Mouse (Mus musculus) left cerebral cortex, adult 2 months (tissue): ENCODE data around the gene Gstm2. TPM values are rescaled to one million over a fixed set of nuclear protein-coding genes. Genes with fewer than 3 reads are reported as not detected.
"Not testable (repeated sequence)": the region's sequence is repeated elsewhere in the genome, so short reads cannot be mapped to it uniquely, and the experiment has no call there.

ENCODE experiments used
- DNase-seq, 2 experiments: peaks; one replicate each; pipeline ENCODE4 v3.0.0; 2021 to 2022; ENCODE audit warnings: low spot score in 2 of 2, mixed read lengths in 1 of 2; ENCODE audit errors: extremely low spot score in 1 of 2
- H3K27ac ChIP-seq: fragments of 200-600 bp; 2 replicates; pipeline ENCODE4 v1.8.1; 2022
- H3K4me3 ChIP-seq: fragments of 200-600 bp; 2 replicates; pipeline ENCODE4 v1.8.1; 2022
- CTCF ChIP-seq: fragments of 200-600 bp; IDR thresholded peaks from 2 replicates; pipeline ENCODE4 v1.8.1; 2022; ENCODE audit warnings: antibody characterized with exemption, mild to moderate bottlenecking, moderate library complexity
- intact Hi-C: fragments of 180-260 bp; cut with DNase I; formaldehyde crosslinking; loops from one replicate; pipeline ENCODE4 v1.15.1; 2025
- total RNA-seq, 2 experiments: library from RNA; stranded (reverse); gene quantifications; 2 replicates each; pipeline ENCODE4 v1.2.3; 2021

The Gstm2 gene
- total RNA-seq, 2 experiments from 2014 or later, result 2.0 to 4.6 TPM

- no peak overlapping the region for H3K27ac ChIP-seq
- no peak for TF ChIP-seq CTCF
- intact Hi-C loops, result no loop called here
- H3K4me3 ChIP-seq, result no peak overlapping the region
- no peak for DNase-seq
Measured at GRCm38 (mm10) chr3:107984471-107984870, 1.8 kb downstream of the Gstm2 start.

GRCm38 (mm10) chr3:107983771-107984170 is 2.5 kb downstream of the Gstm2 start:
- no peak for DNase-seq
- Histone ChIP-seq H3K4me3 (no peak overlapping the region), H3K27ac (no peak overlapping the region)
- intact Hi-C loops, result no loop called here
- no peak for TF ChIP-seq CTCF

GRCm38 (mm10) chr3:107982726-107983125 is 3.5 kb downstream of the Gstm2 start:
- Histone ChIP-seq H3K4me3 (no peak overlapping the region), H3K27ac (no peak overlapping the region)
- intact Hi-C loops, result no loop called here
- no peak for TF ChIP-seq CTCF
- no peak for DNase-seq

- intact Hi-C loops, result no loop called here
- no peak overlapping the region for H3K27ac ChIP-seq
- H3K4me3 ChIP-seq, result no peak overlapping the region
- no peak for DNase-seq
- TF ChIP-seq CTCF, result peak; percentile 11
Measured at GRCm38 (mm10) chr3:107981261-107981660, 5.0 kb downstream of the Gstm2 start.

GRCm38 (mm10) chr3:107977691-107978090 is 8.6 kb downstream of the Gstm2 start:
- H3K27ac ChIP-seq, result no peak overlapping the region
- intact Hi-C loops, result no loop called here
- no peak for TF ChIP-seq CTCF
- no peak for DNase-seq
- no peak overlapping the region for H3K4me3 ChIP-seq

- DNase-seq, result no peak
- no peak for TF ChIP-seq CTCF
- H3K27ac ChIP-seq, result no peak overlapping the region
- intact Hi-C loops, result no loop called here
- H3K4me3 ChIP-seq, result no peak overlapping the region
Measured at GRCm38 (mm10) chr3:107974237-107974636, 12.0 kb downstream of the Gstm2 start.

GRCm38 (mm10) chr3:107972070-107972469 is 14.2 kb downstream of the Gstm2 start:
- no peak for DNase-seq
- no peak for TF ChIP-seq CTCF
- no peak overlapping the region for H3K4me3 ChIP-seq
- intact Hi-C loops, result no loop called here
- H3K27ac ChIP-seq, result no peak overlapping the region

- H3K27ac ChIP-seq, DNase-seq, intact Hi-C loops, H3K4me3 ChIP-seq: not testable (repeated sequence)
Measured at GRCm38 (mm10) chr3:107971101-107971500, 15.2 kb downstream of the Gstm2 start.

GRCm38 (mm10) chr3:107968724-107969395 is 17.4 kb downstream of the Gstm2 start, which contains the start of gene Gstm3:
Gstm3 (minus strand) TSS chr3:107969283.
- intact Hi-C loops, result no loop called here
- H3K4me3 ChIP-seq, result no peak within 1 kb of the TSS
- no peak within 1 kb of the TSS for H3K27ac ChIP-seq
- no peak for DNase-seq
- no peak for TF ChIP-seq CTCF

GRCm38 (mm10) chr3:107966631-107967030 is 19.6 kb downstream of the Gstm2 start:
- no peak overlapping the region for H3K27ac ChIP-seq
- intact Hi-C loops, result no loop called here
- no peak for TF ChIP-seq CTCF
- DNase-seq, result no peak
- H3K4me3 ChIP-seq, result no peak overlapping the region

- DNase-seq, result no peak
- intact Hi-C loops, result no loop called here
- H3K27ac ChIP-seq, result no peak overlapping the region
- no peak for TF ChIP-seq CTCF
- H3K4me3 ChIP-seq, result no peak overlapping the region
Measured at GRCm38 (mm10) chr3:107965592-107965991, 20.7 kb downstream of the Gstm2 start.

GRCm38 (mm10) chr3:107964656-107965308 is 21.5 kb downstream of the Gstm2 start:
- no peak for TF ChIP-seq CTCF
- Histone ChIP-seq H3K27ac (no peak overlapping the region), H3K4me3 (no peak overlapping the region)
- intact Hi-C loops, result no loop called here
- no peak for DNase-seq

GRCm38 (mm10) chr3:107964026-107964425 is 22.2 kb downstream of the Gstm2 start:
- no peak for TF ChIP-seq CTCF
- intact Hi-C loops, result no loop called here
- no peak overlapping the region for H3K4me3 ChIP-seq
- H3K27ac ChIP-seq, result no peak overlapping the region
- DNase-seq, result no peak

- H3K4me3 ChIP-seq, H3K27ac ChIP-seq, DNase-seq, intact Hi-C loops: not testable (repeated sequence)
Measured at GRCm38 (mm10) chr3:107955260-107955659, 31.0 kb downstream of the Gstm2 start.
